ENCODE assay signal across 30 mouse cellular contexts in genomic region chr6:53720009-53720408, GRCm38 (mm10).
"Had no signal": no experiment of that assay in that cellular context is flagged by ENCODE, and none has a peak within 500 bp of the region (broad histone marks: within the 10 kb centered on the region; RNA-seq: fewer than 3 reads in every experiment).

No protein-coding gene starts in this region.

- H3K9ac ChIP-seq: limb, embryonic 15.5 days; liver, embryonic 12.5 days; liver, embryonic 13.5 days; liver, embryonic 14.5 days; liver, embryonic 15.5 days; liver, postnatal 0 days; lung, embryonic 14.5 days; lung, embryonic 15.5 days; midbrain, embryonic 12.5 days; midbrain, embryonic 13.5 days; midbrain, embryonic 15.5 days; neural tube, embryonic 12.5 days; neural tube, embryonic 13.5 days had no signal

- H3K4me1 ChIP-seq: liver, embryonic 12.5 days; liver, embryonic 13.5 days; liver, embryonic 15.5 days; megakaryocyte, embryonic 14.5 days; midbrain, embryonic 12.5 days; midbrain, embryonic 13.5 days; midbrain, embryonic 15.5 days; neural tube, embryonic 12.5 days had no signal

- ATAC-seq: liver, embryonic 12.5 days; liver, postnatal 0 days; lung, postnatal 0 days; midbrain, embryonic 13.5 days; midbrain, embryonic 15.5 days; midbrain, embryonic 16.5 days had no signal

- H3K36me3 ChIP-seq: limb, embryonic 15.5 days; liver, embryonic 12.5 days; liver, embryonic 13.5 days; liver, embryonic 15.5 days; lung, embryonic 15.5 days; midbrain, embryonic 12.5 days; midbrain, embryonic 13.5 days; midbrain, embryonic 15.5 days; neural tube, embryonic 12.5 days; neural tube, embryonic 13.5 days had no signal

- H3K4me3 ChIP-seq: left cerebral cortex, adult 2 months; limb, embryonic 15.5 days; liver, embryonic 12.5 days; liver, embryonic 13.5 days; liver, embryonic 15.5 days; lung, embryonic 15.5 days; megakaryocyte, embryonic 14.5 days; midbrain, embryonic 12.5 days; midbrain, embryonic 13.5 days; midbrain, embryonic 15.5 days; myocyte; neural tube, embryonic 12.5 days; neural tube, embryonic 13.5 days had no signal

- H3K27ac ChIP-seq: left cerebral cortex, adult 2 months; limb, embryonic 15.5 days; liver, embryonic 12.5 days; liver, embryonic 13.5 days; liver, embryonic 14.5 days; liver, embryonic 15.5 days; lung, embryonic 15.5 days; macrophage; midbrain, embryonic 12.5 days; midbrain, embryonic 13.5 days; midbrain, embryonic 15.5 days; neural tube, embryonic 12.5 days; neural tube, embryonic 13.5 days had no signal

- H3K4me2 ChIP-seq: limb, embryonic 15.5 days; liver, embryonic 11.5 days; liver, embryonic 12.5 days; liver, embryonic 13.5 days; liver, embryonic 15.5 days; lung, embryonic 14.5 days; lung, embryonic 15.5 days; midbrain, embryonic 12.5 days; midbrain, embryonic 13.5 days; midbrain, embryonic 15.5 days; neural tube, embryonic 12.5 days; neural tube, embryonic 13.5 days had no signal

- DNase-seq: layer of hippocampus, postnatal 36 days; left cerebral cortex, postnatal 4 days; liver; liver, embryonic 13.5 days; liver, postnatal 0 days; lung, adult 18-20 months; lung, adult 2 months; lung, embryonic 14.5 days; lung, postnatal 10 days; lung, postnatal 14 days; lung, postnatal 36 days; lung, postnatal 4 days; midbrain, embryonic 14.5 days had no signal

- H3K27me3 ChIP-seq: limb, embryonic 15.5 days; liver, embryonic 12.5 days; liver, embryonic 13.5 days; liver, embryonic 15.5 days; midbrain, embryonic 15.5 days; neural tube, embryonic 12.5 days had no signal

- H3K9me3 ChIP-seq: limb, embryonic 15.5 days; liver, embryonic 12.5 days; liver, embryonic 13.5 days; liver, embryonic 15.5 days; lung, embryonic 15.5 days; megakaryocyte, embryonic 14.5 days; midbrain, embryonic 12.5 days; midbrain, embryonic 13.5 days; midbrain, embryonic 15.5 days; neural tube, embryonic 12.5 days; neural tube, embryonic 13.5 days had no signal
